Comparison of ENCODE assay signal across 13 mouse cellular contexts in the genomic region with DNA sequence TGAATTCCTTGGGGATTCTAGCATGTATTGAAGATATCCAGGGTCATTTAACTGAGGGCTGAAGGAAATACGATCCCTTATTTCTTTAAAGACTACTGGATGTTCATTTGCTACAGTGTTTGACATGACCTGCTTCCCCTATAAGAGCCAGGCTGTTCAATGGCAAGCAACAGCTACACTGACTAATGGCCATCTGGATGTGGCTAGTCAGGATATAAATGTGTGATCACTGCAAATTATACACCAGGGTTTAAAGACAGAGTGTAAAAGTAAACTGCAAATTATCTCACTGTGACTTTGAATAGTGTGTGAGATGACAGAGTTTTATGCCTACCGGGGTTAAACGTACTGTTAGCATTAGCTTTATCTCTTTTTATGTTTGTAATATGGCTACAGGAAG.
"Had no signal": no experiment of that assay in that cellular context is flagged by ENCODE, and none has a peak within 500 bp of the region (broad histone marks: within the 10 kb centered on the region; RNA-seq: fewer than 3 reads in every experiment).

No protein-coding gene starts in this region.

- H3K9ac ChIP-seq: lung, embryonic 14.5 days; midbrain, embryonic 13.5 days; midbrain, embryonic 15.5 days; neural tube, embryonic 12.5 days; stomach, embryonic 15.5 days had no signal

- DNase-seq: lung, embryonic 14.5 days; lung, postnatal 10 days; lung, postnatal 4 days; right cerebral cortex, postnatal 14 days; thymus, adult 2 months; thymus, postnatal 25 days; thymus, postnatal 4 days had no signal

- H3K4me2 ChIP-seq: lung, embryonic 14.5 days; midbrain, embryonic 11.5 days; midbrain, embryonic 13.5 days; midbrain, embryonic 15.5 days; neural tube, embryonic 12.5 days; stomach, embryonic 15.5 days had no signal

- H3K27ac ChIP-seq: midbrain, embryonic 13.5 days; midbrain, embryonic 15.5 days; neural tube, embryonic 12.5 days; stomach, embryonic 15.5 days; stomach, postnatal 0 days had no signal

- H3K4me3 ChIP-seq: midbrain, embryonic 13.5 days; midbrain, embryonic 15.5 days; neural tube, embryonic 12.5 days; stomach, embryonic 15.5 days had no signal

- H3K36me3 ChIP-seq: midbrain, embryonic 13.5 days; midbrain, embryonic 15.5 days; neural tube, embryonic 12.5 days; stomach, embryonic 15.5 days had no signal

- H3K4me1 ChIP-seq: midbrain, embryonic 13.5 days; midbrain, embryonic 15.5 days; neural tube, embryonic 12.5 days; stomach, embryonic 15.5 days had no signal

- ATAC-seq: midbrain, embryonic 13.5 days; midbrain, embryonic 15.5 days had no signal

- H3K9me3 ChIP-seq: midbrain, embryonic 13.5 days; midbrain, embryonic 15.5 days; neural tube, embryonic 12.5 days; stomach, embryonic 15.5 days had no signal

- H3K27me3 ChIP-seq: midbrain, embryonic 13.5 days; midbrain, embryonic 15.5 days; neural tube, embryonic 12.5 days; stomach, embryonic 15.5 days had no signal
